Mouse (Mus musculus): ENCODE data around the gene Iffo2.

- no peak for TF ChIP-seq POLR2A (IDR thresholded peaks at IDR 0.05; ENCODE audit: low read depth, low read length)
- TF ChIP-seq CTCF (conservative IDR thresholded peaks at IDR 0.05; ENCODE audit: insufficient read depth, insufficient read length, low read depth, low read length), result no peak
Observed at GRCm38 (mm10) chr4:139483461-139484105, 46.8 kb upstream of the Iffo2 start.
